Mouse (Mus musculus): Measurements from ENCODE around the gene Foxn3. TPM values are rescaled to one million over a fixed set of nuclear protein-coding genes. Genes with fewer than 3 reads are reported as not detected.
A peak's percentile ranks its signal among the peaks of the same experiment; 100 is the strongest.

Gene Foxn3
- polyA plus RNA-seq, 1 experiment, result 6.2 TPM

DNA sequence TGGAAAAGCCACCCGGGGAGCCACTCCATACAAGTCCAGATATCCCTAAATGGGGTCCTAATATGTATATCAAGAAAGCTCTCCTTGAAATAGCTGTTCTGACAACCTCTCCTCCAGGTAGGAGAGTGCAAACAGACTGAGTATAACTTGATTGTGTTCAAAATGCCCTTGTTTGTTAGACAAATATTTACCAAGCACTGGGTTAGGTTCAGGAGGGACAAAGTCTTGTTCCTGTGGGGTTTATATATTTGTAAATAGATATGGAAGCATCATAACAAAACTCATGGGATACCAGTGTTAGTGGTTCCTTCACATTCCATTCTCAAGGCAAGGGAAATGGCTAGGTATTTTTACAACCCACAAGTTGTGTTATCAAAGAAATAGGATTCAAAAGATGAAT is 166.9 kb downstream of the Foxn3 start:
- no peak for DNase-seq (ENCODE audit: low read depth, low spot score)
- 74% methylated on average over 1 of the region's 1 CpGs for WGBS

DNA sequence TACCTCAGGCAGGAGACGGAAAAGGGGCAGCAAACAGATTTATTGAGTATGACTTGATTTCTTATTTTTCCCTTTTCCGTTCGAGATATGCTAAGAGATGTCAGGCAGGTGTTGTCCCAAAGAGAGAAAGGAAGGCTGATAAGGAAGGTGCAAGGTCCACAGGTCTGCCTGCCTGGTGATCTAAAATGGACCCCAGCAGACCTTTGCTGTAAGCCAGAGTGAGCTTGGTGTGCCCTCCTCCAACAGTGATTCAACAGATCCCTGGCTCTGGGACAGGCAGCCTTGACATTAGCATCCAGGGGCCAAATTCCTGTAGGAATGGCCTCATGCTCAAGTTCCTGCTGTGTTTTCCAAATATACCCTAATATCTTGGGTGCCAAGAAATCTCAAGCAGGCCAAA is 168.3 kb downstream of the Foxn3 start:
- WGBS, result 46% methylated on average over 3 of the region's 3 CpGs
- no peak for DNase-seq (ENCODE audit: low read depth, low spot score)

DNA sequence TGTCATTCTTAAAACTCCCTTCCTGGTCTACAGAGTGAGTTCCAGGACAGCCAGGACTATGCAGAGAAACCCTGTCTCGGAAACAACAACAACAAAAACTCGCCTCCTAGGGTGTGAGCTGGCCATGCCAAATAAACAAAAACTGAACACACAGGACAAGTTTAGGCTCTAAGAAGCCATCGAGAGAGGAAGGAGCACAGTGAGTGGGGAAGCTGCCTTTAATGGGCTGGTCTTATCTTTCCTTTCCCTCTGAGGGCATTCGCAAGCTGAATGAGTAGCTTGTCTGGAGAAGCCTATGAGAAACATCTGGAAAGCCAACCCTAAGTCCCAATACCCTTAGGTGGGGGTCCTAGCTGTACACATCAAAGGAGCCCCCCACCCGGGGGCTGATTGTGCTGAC is 168.7 kb downstream of the Foxn3 start:
- DNase-seq (ENCODE audit: low read depth, low spot score), result no peak
- WGBS, result 45% methylated on average over 5 of the region's 5 CpGs

DNA sequence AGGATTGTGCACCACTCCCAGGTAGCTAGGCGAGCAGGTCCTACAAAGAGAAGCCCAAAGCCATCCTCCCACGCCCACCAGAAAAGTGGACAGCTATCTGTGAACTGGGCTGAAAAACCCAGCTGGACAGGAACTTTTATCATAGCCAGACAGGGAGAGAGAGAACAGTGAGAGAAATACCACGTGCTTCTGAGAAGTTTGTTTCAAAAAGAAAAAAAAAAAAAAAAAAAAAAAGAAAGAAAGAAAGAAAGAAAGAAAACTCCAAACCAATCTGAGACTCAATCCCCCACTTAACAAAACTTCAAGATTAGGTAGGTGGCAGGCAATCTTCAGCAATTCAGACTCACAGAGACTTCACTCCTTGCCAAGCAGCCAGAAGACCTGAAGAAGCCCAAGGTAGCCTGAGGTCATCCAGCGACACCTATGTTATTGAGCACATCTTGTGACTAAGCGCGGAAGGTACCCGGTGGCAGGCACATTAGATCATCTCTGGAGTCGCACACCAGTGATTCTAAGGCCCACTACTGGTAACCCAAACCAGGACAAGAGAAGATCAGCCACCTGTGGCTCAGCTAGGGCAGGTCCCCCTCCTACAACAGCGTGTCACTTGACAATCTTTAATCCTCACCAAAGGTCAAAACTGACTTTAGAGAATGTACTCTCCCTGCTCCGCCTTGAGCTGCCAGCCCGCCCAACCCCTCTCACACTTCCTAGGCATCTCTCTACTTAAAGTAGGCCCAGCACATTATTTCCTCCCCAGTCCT is 169.3 kb downstream of the Foxn3 start:
- DNase-seq (ENCODE audit: low read depth, low spot score), result no peak

DNA sequence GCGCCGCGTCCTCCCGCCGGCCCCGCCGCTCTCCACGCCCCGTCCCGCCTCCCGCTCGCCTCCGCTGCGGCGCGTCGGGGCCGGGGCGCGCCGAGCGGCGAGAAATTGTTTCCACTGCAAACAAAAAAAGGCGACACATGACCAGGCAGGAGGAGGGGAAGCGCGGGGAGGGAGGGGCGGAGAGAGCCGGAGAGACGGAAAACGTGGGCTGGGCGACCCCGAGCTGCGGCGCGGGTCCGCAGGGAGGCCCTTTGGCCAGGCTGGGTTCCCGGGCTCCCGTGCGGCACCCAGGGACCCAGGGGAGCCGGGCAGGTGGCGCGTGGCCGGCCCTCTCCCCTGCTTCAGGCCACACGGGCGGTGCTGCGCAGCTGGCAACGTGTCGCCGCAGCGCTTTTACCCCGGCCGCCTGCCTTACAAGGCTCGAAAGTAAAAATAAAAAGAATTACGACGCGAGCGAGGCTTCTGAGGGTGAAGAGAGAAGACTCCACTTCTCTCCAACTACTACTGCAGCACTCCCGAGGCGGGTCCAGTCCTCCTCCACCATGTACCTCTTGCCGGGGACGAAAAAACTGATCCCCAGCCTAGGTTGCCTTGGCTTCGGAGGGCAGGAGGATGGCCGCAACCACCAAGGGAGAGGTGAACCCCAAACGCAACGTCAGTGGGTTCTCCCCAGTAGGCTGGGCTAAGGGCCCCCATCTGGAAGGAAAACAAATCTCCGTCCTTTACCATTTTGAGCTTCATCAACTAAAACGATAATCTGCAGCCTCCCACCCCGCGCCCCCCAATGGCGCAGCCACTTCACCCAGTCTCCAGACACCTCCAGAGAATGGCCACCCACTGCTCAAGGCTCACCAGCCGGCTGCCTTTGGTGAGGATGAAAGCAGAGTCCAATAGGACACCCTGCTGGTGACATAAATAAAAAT is 170.2 kb downstream of the Foxn3 start:
- no peak for DNase-seq (ENCODE audit: low read depth, low spot score)
- WGBS, result under 1% methylated on average over 70 of the region's 71 CpGs

More for the DNA sequence above, 169.3 kb downstream of the Foxn3 start:
- 44% methylated on average over 11 of the region's 11 CpGs for WGBS

DNA sequence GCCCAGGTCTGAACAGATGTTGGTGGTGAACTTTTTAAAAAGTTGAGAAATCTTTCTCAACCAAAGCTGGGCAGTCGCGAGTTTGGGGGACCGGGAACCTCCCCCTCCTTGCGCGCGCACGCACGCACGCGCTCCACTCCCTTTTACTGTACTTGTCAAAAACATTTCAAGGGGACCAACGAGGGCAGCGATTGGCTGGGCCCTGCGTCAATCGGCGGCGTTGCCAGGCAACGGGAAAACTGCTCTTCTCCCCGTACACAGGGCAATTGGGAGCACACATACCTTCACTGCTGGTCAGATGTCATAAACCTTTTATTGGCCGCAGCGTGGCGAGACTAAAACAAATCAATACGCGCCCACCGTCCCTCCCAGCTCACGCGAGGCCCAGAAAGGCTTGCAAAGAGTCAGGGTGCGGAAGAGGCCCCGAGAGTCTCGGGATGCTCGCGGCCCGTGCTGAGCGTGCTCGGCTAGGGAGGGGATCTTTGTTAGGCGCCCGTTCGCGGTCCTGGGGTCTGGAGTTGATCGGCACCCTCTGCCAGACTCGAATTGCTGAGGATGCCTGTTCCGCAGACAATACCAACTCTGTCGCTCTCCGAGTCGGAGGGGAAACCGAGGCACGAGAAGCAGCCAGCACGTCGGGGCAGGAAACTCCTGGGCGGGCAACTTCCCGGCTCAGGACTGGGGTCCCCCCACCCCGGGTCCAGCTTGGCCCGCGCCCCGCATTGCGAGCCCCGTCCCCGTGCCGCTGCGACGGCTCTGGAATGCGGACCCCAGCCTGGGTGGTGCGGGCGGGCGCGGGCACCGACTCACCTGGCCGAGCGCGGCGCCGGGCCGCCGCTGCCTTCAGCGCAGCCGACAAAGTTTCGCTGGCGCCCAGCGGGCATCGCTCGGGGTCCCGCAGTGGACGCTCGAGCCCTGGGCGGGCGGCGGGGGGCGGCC is 171.2 kb downstream of the Foxn3 start:
- under 1% methylated on average over 84 of the region's 87 CpGs for WGBS
- DNase-seq (ENCODE audit: low read depth, low spot score), result peak; percentile 99

DNA sequence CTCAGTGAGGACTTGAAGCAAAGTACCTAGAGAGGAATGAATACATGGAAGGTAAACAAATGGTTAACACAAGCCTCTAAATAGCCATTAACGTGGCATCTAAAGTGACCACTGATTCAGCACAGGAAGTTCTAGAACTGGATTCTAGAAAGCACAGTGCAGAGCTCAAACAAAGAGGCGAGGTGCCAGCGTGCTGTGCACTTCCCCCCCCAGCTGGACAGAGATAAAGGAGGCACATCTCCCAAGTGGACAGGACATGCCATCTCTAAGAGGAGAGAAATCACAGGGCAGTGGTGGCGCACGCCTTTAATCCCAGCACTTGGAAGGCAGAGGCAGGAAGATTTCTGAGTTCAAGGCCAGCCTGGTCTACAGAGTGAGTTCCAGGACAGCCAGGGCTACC is 173.0 kb downstream of the Foxn3 start:
- no peak for DNase-seq (ENCODE audit: low read depth, low spot score)
- 57% methylated on average over 5 of the region's 5 CpGs for WGBS

DNA sequence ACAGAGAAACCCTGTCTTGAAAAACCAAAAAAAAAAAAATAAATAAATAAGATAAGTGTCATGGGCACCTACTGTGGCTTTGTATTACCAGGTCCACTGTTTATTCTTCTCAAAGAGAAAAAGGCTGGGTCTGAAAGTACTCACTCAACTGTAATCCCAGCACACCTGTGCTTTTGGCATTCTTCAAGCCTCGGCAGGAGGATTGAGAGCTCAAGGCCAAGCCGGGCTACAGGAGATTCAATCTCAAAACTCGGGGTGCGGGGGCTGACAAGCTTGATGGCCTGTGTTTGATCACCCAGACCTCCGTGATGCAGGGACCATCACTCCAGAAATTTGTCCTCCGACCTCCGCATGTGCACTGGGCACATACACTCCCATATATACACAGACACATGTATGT is 174.1 kb downstream of the Foxn3 start:
- 88% methylated on average over 7 of the region's 7 CpGs for WGBS
- no peak for DNase-seq (ENCODE audit: low read depth, low spot score)

DNA sequence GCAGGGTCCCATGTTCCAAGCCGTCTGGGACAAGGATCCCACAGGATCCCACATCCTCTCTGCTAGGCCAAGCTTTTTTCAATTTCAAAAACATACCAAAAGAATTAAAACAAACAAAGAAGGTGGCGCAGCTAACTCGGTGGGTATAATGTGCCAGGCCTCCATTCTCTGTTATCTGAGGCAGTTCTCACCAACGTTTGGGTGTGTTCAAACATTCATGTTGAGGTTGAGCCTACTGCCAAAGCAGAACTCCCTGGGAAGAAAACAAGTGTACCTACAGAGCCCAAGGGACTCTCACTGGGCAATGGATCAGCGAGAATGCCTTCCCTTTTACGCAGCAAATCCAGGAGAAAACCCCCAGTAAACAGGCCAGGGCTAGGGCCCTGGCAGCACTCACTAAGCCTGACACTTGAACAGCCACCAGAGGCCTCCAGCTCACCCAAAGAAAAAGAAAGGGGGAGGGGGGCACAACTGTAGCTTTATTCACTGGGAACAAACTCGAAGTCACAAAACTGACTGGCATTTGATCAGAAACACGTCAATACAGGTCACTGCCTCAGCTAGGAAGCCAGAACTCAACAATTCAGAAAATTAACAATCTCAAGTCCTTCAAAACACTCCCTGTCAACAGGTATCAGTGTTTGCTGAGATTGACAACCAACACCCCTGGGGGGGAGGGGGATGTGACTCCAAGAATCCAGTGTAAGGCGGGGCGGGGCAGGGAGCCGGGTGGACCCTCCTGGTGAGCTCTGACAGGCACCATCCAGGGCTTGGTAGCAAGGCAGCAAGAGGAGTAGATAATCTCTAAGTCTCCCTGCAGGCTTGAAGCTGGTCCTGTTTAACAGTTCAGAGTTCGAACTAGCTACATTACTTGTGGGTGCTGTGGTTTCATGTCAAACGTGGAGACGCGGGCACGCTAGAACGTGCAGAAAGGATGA is 177.2 kb downstream of the Foxn3 start:
- no peak for DNase-seq (ENCODE audit: low read depth, low spot score)
- 73% methylated on average over 17 of the region's 17 CpGs for WGBS

DNA sequence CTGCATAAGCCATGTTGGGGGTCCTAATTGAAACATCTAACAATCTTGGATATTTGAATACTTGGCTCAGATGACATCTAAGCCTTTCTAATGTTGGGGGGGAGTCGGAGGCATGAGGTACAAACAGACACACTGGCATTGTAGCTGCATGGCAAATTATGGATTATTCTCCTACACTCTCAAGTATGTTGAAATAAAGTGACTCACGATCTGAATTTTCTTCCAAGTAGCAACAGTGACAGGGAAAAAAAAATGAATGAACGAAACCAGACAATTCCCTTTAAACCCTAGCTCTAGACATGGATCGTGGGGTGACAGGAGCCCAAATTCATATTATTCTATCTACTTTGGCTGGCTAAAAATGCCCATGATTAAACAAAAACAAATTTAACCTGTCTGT is 178.3 kb downstream of the Foxn3 start:
- WGBS, result 76% methylated on average over 4 of the region's 4 CpGs
- no peak for DNase-seq (ENCODE audit: low read depth, low spot score)

DNA sequence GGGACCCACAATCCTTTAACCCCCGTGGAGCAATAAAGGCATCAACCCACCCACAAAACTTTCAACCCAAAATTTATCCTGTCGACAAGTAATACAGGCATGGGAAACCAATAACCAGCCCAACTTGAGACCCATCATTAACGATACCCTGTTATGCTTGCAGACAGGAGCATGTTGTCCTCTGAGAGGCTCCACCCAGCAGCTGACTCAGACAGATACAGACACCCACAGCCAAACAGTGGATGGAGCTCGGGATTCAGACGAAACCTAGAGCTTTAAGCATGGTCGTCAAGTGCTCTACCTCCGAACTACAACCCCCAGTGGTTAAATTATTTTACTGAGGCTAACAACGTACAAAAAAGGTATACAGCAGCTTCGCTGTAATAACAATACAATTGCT is 182.1 kb downstream of the Foxn3 start:
- no peak for DNase-seq (ENCODE audit: low read depth, low spot score)
- 81% methylated on average over 9 of the region's 9 CpGs for WGBS

DNA sequence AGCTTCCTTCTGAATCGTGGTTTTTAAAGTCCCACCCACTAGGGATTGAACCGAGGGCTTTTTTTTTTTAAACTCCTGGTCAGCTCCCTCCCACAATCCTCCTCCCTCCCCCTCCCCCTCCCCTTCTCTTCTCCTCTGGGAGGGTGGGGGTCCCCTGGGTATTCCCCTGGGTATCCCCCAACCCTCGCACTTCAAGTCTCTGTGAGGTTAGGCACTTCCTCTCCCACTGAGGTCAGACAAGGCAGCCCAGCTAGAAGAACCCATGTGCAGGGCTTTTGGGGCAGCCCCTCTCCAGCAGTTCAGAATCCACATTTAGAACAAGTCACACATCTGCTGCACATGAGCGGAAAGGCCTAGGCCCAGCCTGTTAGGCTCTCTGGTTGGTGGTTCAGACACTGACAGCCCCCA is 182.5 kb downstream of the Foxn3 start:
- WGBS, result 60% methylated on average over 4 of the region's 4 CpGs
- no peak for DNase-seq (ENCODE audit: low read depth, low spot score)

DNA sequence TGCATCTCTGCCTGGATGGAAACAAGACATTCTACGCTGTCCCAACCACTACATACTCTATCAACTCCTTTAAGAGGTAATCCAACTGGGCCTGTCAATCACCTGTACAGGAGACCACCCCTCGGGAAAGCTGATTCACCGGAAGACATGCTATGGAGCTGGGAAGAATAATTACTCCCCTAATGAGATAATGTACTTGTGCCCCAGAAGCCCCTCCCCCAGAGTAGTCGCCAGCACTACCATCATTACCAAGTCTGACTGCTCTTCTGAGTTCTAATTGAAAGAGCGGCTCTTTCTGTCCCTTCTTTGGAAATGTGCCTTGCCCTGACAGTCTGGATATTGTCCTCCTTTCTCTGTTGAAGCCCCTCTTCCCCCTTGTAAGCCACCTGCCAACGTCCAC is 183.3 kb downstream of the Foxn3 start:
- DNase-seq (ENCODE audit: low read depth, low spot score), result no peak
- WGBS, result 93% methylated on average over 6 of the region's 6 CpGs

DNA sequence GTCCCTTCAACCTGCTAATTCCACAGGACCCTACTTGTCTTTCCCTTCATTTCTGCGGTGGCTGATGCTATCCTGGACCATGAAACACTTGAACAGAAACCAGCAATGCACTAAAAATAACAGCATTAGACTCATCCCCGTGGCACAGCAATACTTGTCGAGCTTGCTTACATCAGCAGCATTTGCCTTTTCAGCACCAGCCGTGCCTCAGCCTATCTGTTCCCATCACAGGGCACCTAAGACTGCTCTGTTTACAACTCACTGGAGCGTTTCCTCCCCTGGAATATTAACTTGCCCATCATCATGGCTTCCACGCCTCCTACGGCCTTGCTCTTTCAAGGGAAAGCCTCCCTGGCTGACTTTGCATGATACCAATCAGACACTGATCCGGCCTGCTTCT is 185.1 kb downstream of the Foxn3 start:
- DNase-seq (ENCODE audit: low read depth, low spot score), result no peak
- WGBS, result 73% methylated on average over 8 of the region's 8 CpGs

DNA sequence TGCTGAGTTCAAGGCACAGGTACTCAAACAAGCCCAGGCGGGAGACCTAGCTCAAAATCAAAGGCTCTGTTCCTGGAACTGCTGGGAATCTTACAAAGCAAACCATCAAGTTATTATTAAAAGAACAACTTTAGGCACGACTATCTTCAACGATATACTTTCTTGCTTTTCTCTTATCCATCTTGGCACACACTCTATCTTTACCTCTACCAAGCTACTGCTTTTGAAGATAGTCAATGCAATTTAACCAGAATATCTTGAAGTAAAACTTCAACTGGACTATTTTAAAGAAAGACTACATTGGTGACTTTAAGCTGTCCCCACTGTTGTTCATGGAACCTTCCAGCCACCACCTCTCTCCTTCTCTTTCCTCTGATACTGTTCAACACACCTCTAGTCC is 185.7 kb downstream of the Foxn3 start:
- WGBS, result 52% methylated on average over 3 of the region's 3 CpGs
- no peak for DNase-seq (ENCODE audit: low read depth, low spot score)

DNA sequence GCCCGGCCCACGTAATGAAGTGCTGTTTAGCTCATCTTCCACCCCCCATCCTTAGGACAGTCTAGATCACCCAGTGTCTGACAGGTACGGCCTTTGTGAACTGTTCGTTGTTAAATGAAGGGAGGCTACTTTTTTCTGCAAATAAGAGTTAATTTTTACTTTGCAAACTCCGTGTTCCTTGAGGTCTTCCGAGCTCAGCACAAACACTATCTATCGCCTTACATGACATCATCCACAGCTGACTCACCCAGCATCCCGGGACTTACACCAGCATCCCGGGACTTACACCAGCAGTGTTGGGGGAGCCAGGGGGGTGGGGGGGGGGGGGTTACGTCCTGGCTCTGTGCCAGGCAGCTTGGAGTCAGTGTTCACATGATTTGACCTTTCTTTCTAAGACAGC is 186.3 kb downstream of the Foxn3 start:
- 36% methylated on average over 10 of the region's 10 CpGs for WGBS
- DNase-seq (ENCODE audit: low read depth, low spot score), result no peak

DNA sequence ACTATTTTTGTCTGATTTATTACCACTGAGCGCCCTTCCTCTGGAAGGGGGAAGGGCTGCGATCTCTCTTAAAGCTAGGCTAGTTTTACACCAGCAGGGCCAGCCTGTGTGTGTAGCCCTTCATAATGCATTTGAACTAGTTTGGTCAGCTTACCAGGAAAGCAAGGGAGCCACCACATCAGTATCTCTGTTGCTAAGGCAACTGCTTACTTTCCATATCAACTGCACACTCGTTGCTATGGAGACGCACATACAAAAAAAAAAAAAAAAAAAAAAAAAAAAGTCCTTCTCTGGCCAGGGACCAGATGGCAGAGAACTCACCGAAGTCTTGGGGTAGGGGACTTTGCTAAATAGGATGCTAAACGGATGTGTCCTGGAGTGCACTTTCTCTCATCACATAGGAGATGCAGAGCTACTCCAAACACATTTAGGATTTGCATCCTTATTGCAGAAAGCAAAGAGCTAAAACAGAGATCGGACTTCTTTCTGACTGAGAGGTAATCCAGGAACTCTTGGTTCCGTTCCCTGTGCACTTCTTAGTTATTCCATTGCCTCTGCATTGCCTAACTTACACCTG is 187.4 kb downstream of the Foxn3 start:
- WGBS, result 73% methylated on average over 8 of the region's 8 CpGs
- no peak for DNase-seq (ENCODE audit: low read depth, low spot score)

DNA sequence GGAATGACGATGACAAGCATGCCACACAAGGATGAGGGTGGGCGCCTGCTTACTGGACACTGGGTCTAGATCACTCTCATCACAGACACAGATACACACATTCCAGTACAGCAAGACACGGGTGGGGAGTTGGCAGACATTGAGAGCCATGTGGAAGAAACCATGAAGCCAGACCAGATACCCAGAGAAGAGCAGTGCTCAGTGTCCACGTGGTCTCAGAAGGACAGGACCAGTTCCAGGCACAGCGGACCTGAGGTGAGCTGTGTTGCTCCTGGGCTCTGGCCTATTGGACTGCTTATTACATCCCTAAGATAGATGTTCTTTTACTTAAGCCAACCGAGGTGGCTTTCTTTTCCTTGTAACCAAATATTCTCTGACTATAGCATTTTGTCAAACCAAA is 188.0 kb downstream of the Foxn3 start:
- WGBS, result 83% methylated on average over 6 of the region's 6 CpGs
- no peak for DNase-seq (ENCODE audit: low read depth, low spot score)

Data from large intestine, adult 2 months (tissue).